Mouse (Mus musculus): ENCODE measurements around the gene Btbd35f18. TPM values are rescaled to one million over a fixed set of nuclear protein-coding genes. Genes with fewer than 3 reads are reported as not detected.
"Not testable (repeated sequence)": the region's sequence is repeated elsewhere in the genome, so short reads cannot be mapped to it uniquely, and the experiment has no call there.

Btbd35f18 gene
- total RNA-seq (2012; rRNA removed) (not detected in 2 replicates), polyA plus RNA-seq (2012; ENCODE audit: insufficient read depth in 1 of 2, insufficient read length in 2 of 2, low read depth in 1 of 2, low replicate concordance in 2 of 2, missing spikeins in 1 of 2) (not detected)

DNA sequence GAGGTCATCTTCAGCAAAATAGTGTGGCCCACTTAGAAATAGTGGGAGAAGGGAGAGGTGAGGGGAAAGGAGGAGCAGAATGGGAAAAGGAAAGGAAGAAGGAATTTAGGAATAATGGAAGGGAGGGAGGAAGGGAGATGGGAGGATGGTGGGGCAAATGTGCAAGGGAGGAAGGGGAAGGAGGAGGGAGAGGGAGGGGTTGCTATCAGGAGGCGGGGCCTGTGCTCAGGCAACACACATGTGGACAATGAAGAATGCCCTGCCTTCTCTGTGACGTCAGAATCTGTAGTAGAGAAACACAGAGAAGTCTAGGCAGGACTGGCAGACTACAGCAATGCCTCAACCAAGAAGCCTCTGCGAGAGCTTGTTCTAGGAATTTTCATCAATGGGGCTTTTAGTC is at the start of gene Btbd35f18:
Gene Btbd35f18, plus strand, starts transcription at position 301 of the 400 bp plus-strand sequence.
- not testable (repeated sequence) for H3K9ac ChIP-seq (ENCODE audit: control insufficient read depth, low read depth, low read length, poor library complexity, severe bottlenecking); H3K4me1 ChIP-seq (ENCODE audit: control insufficient read depth in 1 of 2, insufficient read depth in 2 of 2, low read length in 2 of 2); H3K79me2 ChIP-seq (ENCODE audit: control insufficient read depth, insufficient read depth, low read length, poor library complexity); H3K36me3 ChIP-seq (ENCODE audit: control insufficient read depth in 1 of 2, insufficient read depth in 2 of 2, low read length in 2 of 2); H3K27ac ChIP-seq (ENCODE audit: control insufficient read depth, low read depth, low read length); DNase-seq (ENCODE audit: low read depth, low spot score); H3K4me3 ChIP-seq (ENCODE audit: control insufficient read depth in 1 of 2, insufficient read depth in 1 of 2, low read depth in 2 of 2, low read length in 2 of 2); H3K9me3 ChIP-seq (replicated peaks; ENCODE audit: insufficient read depth, low read length); H3K27me3 ChIP-seq (ENCODE audit: control insufficient read depth in 1 of 2, insufficient read depth in 2 of 2, low read length in 2 of 2)

Other genes with a start within 250 kb of the Btbd35f18 start
- not detected in 2 replicates for gene Btbd35f10, start 52.7 kb downstream of the Btbd35f18 start, total RNA-seq (2012; rRNA removed)
- gene Btbd35f10, start 52.7 kb downstream of the Btbd35f18 start, polyA plus RNA-seq (2012; ENCODE audit: insufficient read depth in 1 of 2, insufficient read length in 2 of 2, low read depth in 1 of 2, low replicate concordance in 2 of 2, missing spikeins in 1 of 2), result not detected